Mouse (Mus musculus) stomach, postnatal 0 days (tissue): ENCODE data around the gene Sirt5. TPM values are rescaled to one million over a fixed set of nuclear protein-coding genes. Genes with fewer than 3 reads are reported as not detected.

Experiments used
- ATAC-seq: fragments of 200-750 bp; cut with Nextera tagmentation; 2 replicates; pipeline ENCODE4 v1.8.0; 2017; ENCODE audit not compliant: low FRiP score, low TSS enrichment
- DNase-seq: peaks from one replicate; pipeline ENCODE4 v3.0.0-alpha.2; 2016; ENCODE audit warnings: low spot score
- H3K27ac ChIP-seq: fragments of 300-500 bp; sonication (generic); replicated peaks from 2 replicates; pipeline ENCODE4 v1.5.1; 2014; ENCODE audit warnings: mild to moderate bottlenecking, control low read depth
- H3K27me3 ChIP-seq: fragments of 300-500 bp; sonication (generic); 2 replicates; pipeline ENCODE4 v1.6.1; 2014; ENCODE audit warnings: low read length; ENCODE audit not compliant: control insufficient read depth, insufficient read depth
- H3K36me3 ChIP-seq: fragments of 300-500 bp; sonication (generic); 2 replicates; pipeline ENCODE4 v1.6.1; 2014; ENCODE audit warnings: low read length, mixed read lengths; ENCODE audit not compliant: control insufficient read depth, insufficient read depth
- H3K4me1 ChIP-seq: fragments of 300-500 bp; sonication (generic); replicated peaks from 2 replicates; pipeline ENCODE4 v1.6.1; 2014; ENCODE audit warnings: antibody characterized with exemption; ENCODE audit not compliant: control insufficient read depth, insufficient read depth
- H3K4me2 ChIP-seq: fragments of 300-500 bp; sonication (generic); replicated peaks from 2 replicates; pipeline ENCODE4 v1.6.1; 2014; ENCODE audit warnings: low read depth, mild to moderate bottlenecking, control low read depth, moderate library complexity
- H3K4me3 ChIP-seq: fragments of 300-500 bp; sonication (generic); 2 replicates; pipeline ENCODE4 v1.5.1; 2014; ENCODE audit warnings: low read depth, low read length, control low read depth
- H3K9ac ChIP-seq: fragments of 300-500 bp; sonication (generic); 2 replicates; pipeline ENCODE4 v1.6.1; 2014; ENCODE audit warnings: mild to moderate bottlenecking, low read length, control low read depth, mixed read lengths
- H3K9me3 ChIP-seq: fragments of 300-500 bp; sonication (generic); 2 replicates; pipeline ENCODE4 v1.6.1; 2016; ENCODE audit warnings: low read length; ENCODE audit not compliant: control insufficient read depth
- CTCF ChIP-seq: IDR thresholded peaks from 2 replicates; pipeline ENCODE4 v1.5.1; 2016; ENCODE audit warnings: antibody characterized with exemption, low read depth, mild to moderate bottlenecking, moderate library complexity
- EP300 ChIP-seq: optimal IDR thresholded peaks from 2 replicates; pipeline ENCODE3; 2016; ENCODE audit warnings: antibody characterized with exemption
- WGBS: fragments of 180-500 bp; shearing (Covaris S2); extraction: QIAGEN DNeasy Blood & Tissue Kit; methylation state at CpG from one replicate; pipeline ENCODE4 v1.1.7; 2014; 5-methylcytosine and 5-hydroxymethylcytosine counted together
- polyA plus RNA-seq: library from polyadenylated mRNA; unstranded; fragments of >200 nt; fragmentation: Nextera tagmentation; extraction: Ambion mirVana; gene quantifications from 2 replicates; pipeline ENCODE4 v1.2.1, GENCODE M21; 2015

Gene Sirt5
- polyA plus RNA-seq, 1 experiment from 2014 or later = 12.5 TPM

DNA sequence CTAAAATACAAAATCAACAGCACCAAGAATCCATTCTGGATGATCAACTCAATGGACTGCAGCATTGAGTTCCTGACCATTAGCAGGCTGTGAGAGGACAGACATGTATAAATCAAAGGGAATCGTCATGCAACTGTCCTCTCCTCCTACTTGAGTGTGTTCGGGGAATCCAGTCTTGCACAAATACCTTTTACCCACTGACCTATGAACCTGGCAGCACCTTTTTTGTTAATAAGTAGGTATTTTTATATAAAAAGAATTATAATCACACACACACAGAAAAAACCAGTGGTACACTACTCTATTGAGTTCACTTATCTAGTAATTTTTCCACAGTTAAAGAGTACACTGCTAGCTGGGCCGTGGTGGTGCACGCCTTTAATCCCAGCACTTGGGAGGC lies 78.4 kb downstream of the Sirt5 start:
- Histone ChIP-seq H3K4me3 (no peak overlapping the region), H3K9ac (no peak overlapping the region), H3K9me3 (no peaks in the 10 kb centered on the region), H3K27me3 (no peaks in the 10 kb centered on the region), H3K4me1 (no peaks in the 10 kb centered on the region; the same call in 1 of the 2 replicates), H3K27ac (no peak overlapping the region), H3K4me2 (no peak overlapping the region), H3K36me3 (no peaks in the 10 kb centered on the region)
- no peak for ATAC-seq
- TF ChIP-seq CTCF = no peak
- no peak for TF ChIP-seq EP300
- WGBS = 93% methylated on average over 4 of the region's 4 CpGs
- DNase-seq = no peak

DNA sequence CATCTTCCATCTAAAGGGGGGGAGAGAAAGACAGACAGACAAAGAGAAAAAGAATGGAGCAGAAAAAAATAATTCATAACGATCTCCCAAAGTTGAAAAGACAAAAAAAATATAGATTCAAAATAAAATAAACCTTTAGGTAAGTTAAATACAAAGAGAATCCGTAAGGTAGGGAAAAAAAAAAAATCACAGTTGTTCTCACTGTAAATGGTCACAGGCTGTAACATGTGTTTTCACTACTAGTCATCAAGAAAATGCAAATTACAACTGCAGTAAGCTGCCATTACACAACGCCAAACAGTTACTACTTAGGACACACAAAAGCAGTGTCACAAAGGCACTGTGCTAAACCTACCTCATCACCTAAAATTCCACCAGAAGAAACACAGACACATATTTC lies 79.4 kb downstream of the Sirt5 start:
- Histone ChIP-seq H3K9me3 (no peaks in the 10 kb centered on the region), H3K4me1 (no peaks in the 10 kb centered on the region; the same call in 1 of the 2 replicates), H3K4me2 (no peak overlapping the region), H3K9ac (no peak overlapping the region), H3K36me3 (no peaks in the 10 kb centered on the region), H3K27me3 (no peaks in the 10 kb centered on the region), H3K27ac (no peak overlapping the region), H3K4me3 (no peak overlapping the region)
- TF ChIP-seq CTCF = no peak
- 91% methylated on average over 3 of the region's 3 CpGs for WGBS
- DNase-seq (no peak), ATAC-seq (no peak)

Other genes starting within 250 kb of the Sirt5 start
- gene Tbc1d7, start 194.0 kb upstream of the Sirt5 start, polyA plus RNA-seq = 30.9 and 31.3 TPM in 2 replicates
- 0.57 and 1.1 TPM in 2 replicates for gene Gfod1, start 61.3 kb upstream of the Sirt5 start, polyA plus RNA-seq
- gene Nol7, start 32.9 kb downstream of the Sirt5 start, polyA plus RNA-seq = 118 and 119 TPM in 2 replicates
- 7.1 and 7.9 TPM in 2 replicates for gene Ranbp9, start 115.8 kb downstream of the Sirt5 start, polyA plus RNA-seq
- gene Mcur1, start 194.7 kb downstream of the Sirt5 start, polyA plus RNA-seq = 15.6 and 18.5 TPM in 2 replicates